Mouse (Mus musculus) testis, adult 2 months (tissue): ENCODE measurements around the gene Pwp2.

Source experiments
- CTCF ChIP-seq: fragments of 200-500 bp; IDR thresholded peaks from 2 replicates; pipeline ENCODE4 v1.5.1; 2012; ENCODE audit warnings: low read depth, mild to moderate bottlenecking, inconsistent platforms, low read length, moderate library complexity; ENCODE audit not compliant: control insufficient read depth, insufficient read depth, insufficient replicate concordance
- POLR2A ChIP-seq: fragments of 200-500 bp; IDR thresholded peaks from 2 replicates; pipeline ENCODE4 v1.6.1; 2012; ENCODE audit warnings: low read depth, mild to moderate bottlenecking, inconsistent platforms, low read length, moderate library complexity; ENCODE audit not compliant: control insufficient read depth

DNA sequence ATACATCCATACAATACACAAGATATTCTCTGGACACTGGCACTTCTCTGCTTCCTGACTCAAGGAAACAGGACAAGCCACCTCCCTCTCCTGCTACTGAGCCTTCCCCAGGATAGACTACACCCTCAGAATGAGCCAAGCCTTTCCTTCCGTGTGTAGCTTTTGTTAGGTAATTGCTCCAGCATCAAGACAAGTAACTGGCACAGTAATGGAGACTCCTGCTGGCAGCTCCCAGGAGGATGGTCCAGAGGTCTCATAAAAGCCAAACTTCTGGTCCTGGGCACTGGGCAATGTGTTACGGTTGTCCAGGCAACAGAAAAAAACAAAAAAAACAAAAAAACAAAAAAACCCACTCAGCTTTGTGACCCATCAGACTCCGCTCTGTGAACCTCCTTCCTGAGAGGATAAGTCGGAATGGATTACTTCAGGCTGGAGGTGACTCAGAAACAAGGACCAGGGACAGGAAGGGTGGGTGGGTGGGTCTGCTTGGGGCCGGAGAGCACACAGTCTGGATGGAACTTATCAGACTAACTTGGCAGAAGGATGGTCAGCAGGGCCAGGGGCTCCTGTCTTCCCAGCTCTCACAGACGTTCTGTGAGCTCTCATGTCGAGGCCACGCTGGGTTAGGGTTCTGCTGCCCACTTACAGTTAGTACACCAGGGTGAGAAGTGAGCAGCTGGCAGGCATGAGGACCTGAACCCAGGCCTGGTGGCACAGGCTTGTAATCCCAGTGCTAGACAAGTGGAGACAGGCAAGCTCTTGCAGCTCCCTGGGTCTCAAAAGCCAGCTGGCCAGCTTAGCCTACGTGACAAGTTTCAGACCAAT, 57.7 kb downstream of the Pwp2 start:
- no peak for TF ChIP-seq POLR2A
- TF ChIP-seq CTCF, result no peak
